Mouse (Mus musculus): ENCODE measurements at regions not wholly inside any gene's neighbourhood (a gene's known extent, or its start where the extent isn't known, plus 50 kb on each side); places are given as distances from the start of the nearest gene placed in this dataset.

- WGBS: 65% methylated on average over 4 of the region's 4 CpGs
- DNase-seq (ENCODE audit: low read depth, low spot score): no peak
Measured at GRCm38 (mm10) chr5:46103350-46103749, 245.9 kb upstream of the Lcorl start.

- 81% methylated on average over 5 of the region's 5 CpGs for WGBS
- DNase-seq (ENCODE audit: low read depth, low spot score): no peak
Measured at GRCm38 (mm10) chr5:46092549-46092948, 235.1 kb upstream of the Lcorl start.

- DNase-seq (ENCODE audit: low read depth, low spot score): no peak
- WGBS: 67% methylated on average over 1 of the region's 1 CpGs
Measured at GRCm38 (mm10) chr5:46086885-46087284, 229.5 kb upstream of the Lcorl start.

GRCm38 (mm10) chr5:46083293-46083692 lies 225.9 kb upstream of the Lcorl start:
- 43% methylated on average over 2 of the region's 2 CpGs for WGBS
- no peak for DNase-seq (ENCODE audit: low read depth, low spot score)

GRCm38 (mm10) chr5:46073744-46074143 lies 216.3 kb upstream of the Lcorl start:
- WGBS: 82% methylated on average over 1 of the region's 1 CpGs
- no peak for DNase-seq (ENCODE audit: low read depth, low spot score)

- 81% methylated on average over 4 of the region's 4 CpGs for WGBS
- no peak for DNase-seq (ENCODE audit: low read depth, low spot score)
Measured at GRCm38 (mm10) chr5:46073136-46073535, 215.7 kb upstream of the Lcorl start.

- 81% methylated on average over 3 of the region's 3 CpGs for WGBS
- DNase-seq (ENCODE audit: low read depth, low spot score): no peak
Measured at GRCm38 (mm10) chr5:46059910-46060309, 202.5 kb upstream of the Lcorl start.

- WGBS: 92% methylated on average over 2 of the region's 2 CpGs
Measured at GRCm38 (mm10) chr5:46054850-46055249, 197.4 kb upstream of the Lcorl start.

GRCm38 (mm10) chr5:46042684-46043348 lies 185.4 kb upstream of the Lcorl start:
- DNase-seq (ENCODE audit: low read depth, low spot score): no peak
- 70% methylated on average over 6 of the region's 6 CpGs for WGBS

More at GRCm38 (mm10) chr5:46054850-46055249, 197.4 kb upstream of the Lcorl start:
- no peak for DNase-seq (ENCODE audit: low read depth, low spot score)

- 29% methylated on average over 8 of the region's 8 CpGs for WGBS
- no peak for DNase-seq (ENCODE audit: low read depth, low spot score)
Measured at GRCm38 (mm10) chr5:46033008-46033676, 175.7 kb upstream of the Lcorl start.

GRCm38 (mm10) chr5:46032206-46032605 lies 174.8 kb upstream of the Lcorl start:
- 38% methylated on average over 2 of the region's 2 CpGs for WGBS
- peak; percentile 36 for DNase-seq (ENCODE audit: low read depth, low spot score)

GRCm38 (mm10) chr5:46024138-46024537 lies 166.7 kb upstream of the Lcorl start:
- DNase-seq (ENCODE audit: low read depth, low spot score): no peak
- WGBS: 22% methylated on average over 3 of the region's 3 CpGs

- DNase-seq (ENCODE audit: low read depth, low spot score): no peak
- WGBS: 52% methylated on average over 6 of the region's 6 CpGs
Measured at GRCm38 (mm10) chr5:46023456-46023855, 166.0 kb upstream of the Lcorl start.

GRCm38 (mm10) chr5:46022047-46022422 lies 164.6 kb upstream of the Lcorl start:
- no peak for DNase-seq (ENCODE audit: low read depth, low spot score)
- 78% methylated on average over 7 of the region's 7 CpGs for WGBS

GRCm38 (mm10) chr5:46021398-46022046 lies 164.1 kb upstream of the Lcorl start:
- no peak for DNase-seq (ENCODE audit: low read depth, low spot score)
- WGBS: 69% methylated on average over 2 of the region's 2 CpGs

GRCm38 (mm10) chr5:46020175-46020574 lies 162.8 kb upstream of the Lcorl start:
- WGBS: 84% methylated on average over 4 of the region's 4 CpGs

GRCm38 (mm10) chr5:46007446-46007845 lies 150.0 kb upstream of the Lcorl start:
- no peak for DNase-seq (ENCODE audit: low read depth, low spot score)
- 84% methylated on average over 9 of the region's 9 CpGs for WGBS

More at GRCm38 (mm10) chr5:46020175-46020574, 162.8 kb upstream of the Lcorl start:
- no peak for DNase-seq (ENCODE audit: low read depth, low spot score)

GRCm38 (mm10) chr5:46006691-46007090 lies 149.3 kb upstream of the Lcorl start:
- WGBS: 47% methylated on average over 2 of the region's 2 CpGs

GRCm38 (mm10) chr5:46006228-46006627 lies 148.8 kb upstream of the Lcorl start:
- DNase-seq (ENCODE audit: low read depth, low spot score): no peak
- WGBS: 67% methylated on average over 3 of the region's 3 CpGs

More at GRCm38 (mm10) chr5:46006691-46007090, 149.3 kb upstream of the Lcorl start:
- DNase-seq (ENCODE audit: low read depth, low spot score): no peak

- no peak for DNase-seq (ENCODE audit: low read depth, low spot score)
- 93% methylated on average over 1 of the region's 1 CpGs for WGBS
Measured at GRCm38 (mm10) chr5:46005631-46006030, 148.2 kb upstream of the Lcorl start.

- no peak for DNase-seq (ENCODE audit: low read depth, low spot score)
Measured at GRCm38 (mm10) chr5:46002011-46002410, 144.6 kb upstream of the Lcorl start.

More at GRCm38 (mm10) chr5:46002011-46002410, 144.6 kb upstream of the Lcorl start:
- 38% methylated on average over 5 of the region's 5 CpGs for WGBS
